Mouse (Mus musculus) cerebellum, adult 11 months (tissue): Measurements from ENCODE around the gene Whrn.
A peak's percentile ranks its signal among the peaks of the same experiment; 100 is the strongest.

Experiments
- DNase-seq: peaks from one replicate; pipeline ENCODE4 v3.0.0; 2022

Gene Whrn

DNA sequence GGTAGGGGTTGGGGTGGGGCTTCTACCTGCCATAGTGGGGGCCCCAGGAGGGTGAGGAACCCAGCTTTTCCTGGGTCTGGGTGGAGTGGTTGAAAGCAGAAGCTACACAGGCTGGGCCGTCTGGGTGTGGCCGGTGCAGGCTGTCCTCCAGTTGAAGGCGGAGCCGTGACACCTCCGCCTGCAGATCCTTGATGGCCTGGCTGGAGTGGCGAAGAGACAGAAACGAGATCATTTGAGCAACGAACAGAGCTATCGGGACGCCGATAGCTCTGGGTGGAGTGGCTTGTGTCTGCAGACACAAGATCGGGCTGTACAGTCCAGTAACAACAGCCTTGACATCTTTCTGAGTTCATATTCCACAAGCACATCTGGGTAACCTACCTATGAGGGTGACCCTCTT is 121.5 kb downstream of the Whrn start:
- no peak for DNase-seq

DNA sequence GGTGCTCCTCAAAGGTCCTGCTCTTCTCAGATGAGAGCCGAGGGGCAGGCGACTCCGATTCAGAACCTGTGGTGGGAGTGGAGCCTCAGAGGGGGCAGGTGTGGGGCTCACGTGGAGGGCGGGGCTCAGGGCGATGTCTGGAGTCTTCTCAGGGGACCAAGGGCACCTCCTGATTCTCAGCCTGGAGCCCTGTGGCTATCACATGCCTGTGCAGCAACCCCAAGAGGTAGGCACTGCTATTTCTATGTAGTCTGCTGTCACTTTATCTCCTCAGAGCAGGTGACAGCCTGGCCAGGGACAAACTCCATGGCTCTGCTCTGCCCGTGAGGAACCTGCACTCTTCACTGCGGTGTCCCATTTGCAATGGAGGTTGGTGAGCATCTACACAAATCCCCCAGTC is 122.4 kb downstream of the Whrn start:
- DNase-seq, result no peak

DNA sequence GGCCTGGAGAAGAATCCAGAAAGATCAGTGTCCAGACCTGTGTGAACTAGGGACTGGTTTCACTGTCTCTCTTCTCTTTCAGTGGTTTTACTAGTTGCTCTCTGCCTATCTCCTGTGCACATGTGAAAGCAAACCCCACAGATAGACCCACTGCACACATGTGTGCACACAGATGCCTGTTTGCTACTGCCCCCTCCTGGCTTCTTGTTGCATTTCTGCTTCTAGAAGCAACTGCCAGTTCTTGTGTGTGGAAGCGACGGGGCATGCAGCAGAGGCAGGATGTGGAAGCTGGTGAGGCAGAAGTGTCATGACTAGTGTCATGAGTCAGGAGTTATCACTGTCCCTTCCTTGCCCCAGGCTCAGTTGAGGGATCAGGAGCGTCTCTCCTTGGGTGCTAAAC is 123.9 kb downstream of the Whrn start:
- DNase-seq, result no peak

DNA sequence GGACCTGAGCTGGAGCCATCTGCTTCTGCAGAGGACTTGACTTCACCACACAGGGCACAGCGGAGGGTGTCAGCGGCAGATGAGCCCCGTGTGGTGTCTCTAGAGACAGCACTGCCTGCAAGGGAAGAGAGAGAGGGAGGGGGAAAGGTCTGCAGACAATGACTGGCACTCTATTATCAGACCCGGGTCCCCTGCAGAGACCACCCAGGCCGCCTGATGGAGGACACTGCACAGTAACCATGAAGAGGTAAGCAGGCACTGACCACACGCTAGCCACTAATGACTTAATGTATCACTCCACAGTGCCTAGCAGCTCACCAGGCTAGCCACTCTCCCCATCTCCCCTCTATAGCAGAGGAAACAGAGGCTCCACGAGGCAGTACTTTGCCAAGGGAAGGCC is 124.9 kb downstream of the Whrn start:
- no peak for DNase-seq

DNA sequence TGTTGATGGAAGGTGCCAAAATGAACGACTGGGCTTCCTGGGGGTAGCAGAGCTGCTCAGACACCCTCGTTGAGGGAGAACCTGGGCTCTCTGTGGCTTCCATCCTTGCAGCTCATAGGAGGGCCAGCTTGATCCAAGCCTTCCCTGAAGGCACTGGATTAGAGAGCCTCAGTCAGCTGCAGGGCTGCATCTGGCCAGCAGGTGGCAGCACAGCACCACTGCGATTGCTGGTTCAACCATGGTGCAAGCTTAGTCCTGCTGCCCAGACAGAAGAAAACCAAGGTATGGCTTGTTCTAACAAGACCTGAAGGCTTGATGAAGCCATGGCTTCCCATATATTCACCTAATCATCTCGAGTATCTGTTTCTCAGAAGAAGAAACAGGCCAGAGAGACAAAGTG is 127.2 kb downstream of the Whrn start:
- DNase-seq, result peak; percentile 59
